7 mouse cellular contexts compared by ENCODE assay signal in genomic region chr3:87910573-87911141, GRCm38 (mm10). TPM values are rescaled to one million over a fixed set of nuclear protein-coding genes. Genes with fewer than 3 reads are reported as not detected.
DNase-seq lines count a peak whose midpoint lies in the region; ATAC-seq and TF ChIP-seq lines count a peak whose summit lies in the region.

No protein-coding gene starts in this region.

- peak overlapping the region; percentile 62 for H3K4me2 ChIP-seq in hindbrain, embryonic 16.5 days (ENCODE audit: low read length)
- peak overlapping the region; percentile 45 for H3K4me2 ChIP-seq in limb, embryonic 11.5 days (ENCODE audit: low read depth, severe bottlenecking)
- H3K4me2 ChIP-seq in midbrain, embryonic 12.5 days (replicated peaks) = peak overlapping the region; percentile 66
- peak overlapping the region; percentile 55 for H3K4me2 ChIP-seq in stomach, embryonic 14.5 days (replicated peaks; ENCODE audit: low read depth, low read length)

- H3K4me1 ChIP-seq in hindbrain, embryonic 16.5 days (ENCODE audit: control insufficient read depth, insufficient read depth, low read depth, low read length) = peaks cover 32% of the 10 kb centered on the region
- peaks cover 28% of the 10 kb centered on the region for H3K4me1 ChIP-seq in limb, embryonic 11.5 days (ENCODE audit: control insufficient read depth, insufficient read depth, low read length)
- peaks cover 44% of the 10 kb centered on the region for H3K4me1 ChIP-seq in midbrain, embryonic 12.5 days
- peaks cover 34% of the 10 kb centered on the region for H3K4me1 ChIP-seq in stomach, embryonic 14.5 days (ENCODE audit: control insufficient read depth, insufficient read depth, low read length)

- no peaks in the 10 kb centered on the region for H3K9me3 ChIP-seq in hindbrain, embryonic 16.5 days (ENCODE audit: control insufficient read depth, low read length)
- H3K9me3 ChIP-seq in limb, embryonic 11.5 days (ENCODE audit: control insufficient read depth, low read length) = no peaks in the 10 kb centered on the region
- no peaks in the 10 kb centered on the region for H3K9me3 ChIP-seq in midbrain, embryonic 12.5 days
- H3K9me3 ChIP-seq in stomach, embryonic 14.5 days (ENCODE audit: control insufficient read depth, low read depth, low read length) = no peaks in the 10 kb centered on the region

- peak overlapping the region; percentile 100 for H3K27ac ChIP-seq in gastrocnemius, adult 2 months
- H3K27ac ChIP-seq in hindbrain, embryonic 16.5 days (ENCODE audit: low read depth, low read length) = peak overlapping the region; percentile 69
- H3K27ac ChIP-seq in limb, embryonic 11.5 days (replicated peaks; ENCODE audit: low read depth, low read length) = peak overlapping the region; percentile 72
- peak overlapping the region; percentile 83 for H3K27ac ChIP-seq in midbrain, embryonic 12.5 days (replicated peaks)
- H3K27ac ChIP-seq in stomach, embryonic 14.5 days (ENCODE audit: low read length) = peak overlapping the region; percentile 86

- H3K4me3 ChIP-seq in gastrocnemius, adult 2 months = peak overlapping the region; percentile 79
- H3K4me3 ChIP-seq in hindbrain, embryonic 16.5 days (ENCODE audit: low read length) = peak overlapping the region; percentile 33
- H3K4me3 ChIP-seq in limb, embryonic 11.5 days (ENCODE audit: low read depth, low read length) = peak overlapping the region; percentile 26
- peak overlapping the region; percentile 46 for H3K4me3 ChIP-seq in midbrain, embryonic 12.5 days
- H3K4me3 ChIP-seq in stomach, embryonic 14.5 days (ENCODE audit: low read depth, low read length) = peak overlapping the region; percentile 28

- ATAC-seq in hindbrain, embryonic 16.5 days = peak; percentile 34; the same call in 1 of the 2 replicates
- peak; percentile 33 for ATAC-seq in limb, embryonic 11.5 days (ENCODE audit: insufficient number of reproducible peaks, low FRiP score, low TSS enrichment, low read depth)
- ATAC-seq in midbrain, embryonic 12.5 days (ENCODE audit: low FRiP score, low read depth) = peak; percentile 29; the same call in 1 of the 2 replicates
- ATAC-seq in stomach, embryonic 14.5 days (ENCODE audit: insufficient number of reproducible peaks, insufficient read depth, low FRiP score, low read depth) = peak; percentile 26; the same call in 1 of the 2 replicates

- no peak for TF ChIP-seq CTCF in gastrocnemius, adult 2 months (IDR thresholded peaks at IDR 0.05)

- DNase-seq in adrenal gland, adult (ENCODE audit: inconsistent age in 2 of 2, low spot score in 1 of 2) = peak; percentile 89 to 95
- peak; percentile 76 to 78 for DNase-seq in cerebellum, postnatal 10 days
- DNase-seq in gastrocnemius, adult 2 months = peak; percentile 85
- DNase-seq in limb, embryonic 11.5 days (ENCODE audit: low spot score) = peak; percentile 88

- no peaks in the 10 kb centered on the region for H3K27me3 ChIP-seq in hindbrain, embryonic 16.5 days (replicated peaks; ENCODE audit: control insufficient read depth, insufficient read depth, low read length)
- no peaks in the 10 kb centered on the region for H3K27me3 ChIP-seq in limb, embryonic 11.5 days (ENCODE audit: control insufficient read depth, insufficient read depth, low read length)
- no peaks in the 10 kb centered on the region for H3K27me3 ChIP-seq in midbrain, embryonic 12.5 days
- H3K27me3 ChIP-seq in stomach, embryonic 14.5 days (ENCODE audit: control insufficient read depth, insufficient read depth, low read length) = no peaks in the 10 kb centered on the region

- WGBS in hindbrain, embryonic 16.5 days = 1% methylated on average over 9 of the region's 12 CpGs
- 6% methylated on average over 12 of the region's 12 CpGs for WGBS in limb, embryonic 11.5 days
- 2% methylated on average over 12 of the region's 12 CpGs for WGBS in midbrain, embryonic 12.5 days
- 6% methylated on average over 12 of the region's 12 CpGs for WGBS in stomach, embryonic 14.5 days

- intact Hi-C loops in gastrocnemius, adult 2 months (cut with DNase I) = no loop called here

- peaks cover 11% of the 10 kb centered on the region for H3K36me3 ChIP-seq in hindbrain, embryonic 16.5 days (ENCODE audit: control insufficient read depth, insufficient read depth, low read length)
- peaks cover 14% of the 10 kb centered on the region; the same call in 1 of the 2 replicates for H3K36me3 ChIP-seq in limb, embryonic 11.5 days (ENCODE audit: control insufficient read depth, insufficient read depth, low read length)
- H3K36me3 ChIP-seq in midbrain, embryonic 12.5 days = peaks cover 28% of the 10 kb centered on the region
- H3K36me3 ChIP-seq in stomach, embryonic 14.5 days (ENCODE audit: control insufficient read depth, insufficient read depth, low read length) = peaks cover 22% of the 10 kb centered on the region

- H3K9ac ChIP-seq in hindbrain, embryonic 16.5 days (ENCODE audit: low read depth, low read length) = peak overlapping the region; percentile 57
- 0 out of 2 replicates have a peak overlapping the region, but pooled peaks have one; percentile 27 for H3K9ac ChIP-seq in limb, embryonic 11.5 days (ENCODE audit: low read length)
- peak overlapping the region; percentile 48 for H3K9ac ChIP-seq in midbrain, embryonic 12.5 days (replicated peaks)
- no peak overlapping the region for H3K9ac ChIP-seq in stomach, embryonic 14.5 days (replicated peaks; ENCODE audit: low read depth, low read length)

RNA-seq across cellular contexts. Expression of gene Hdgf, which starts 4.5 kb away (rescaled TPM):
- total RNA-seq in gastrocnemius, adult 2 months (2021) = 100 to 1,000 TPM; 212 to 228 TPM
- 79.7 and 110 TPM in 2 replicates for polyA plus RNA-seq in hindbrain, embryonic 16.5 days (2015; fragmentation: Nextera tagmentation; extraction: Ambion mirVana)
- polyA plus RNA-seq in limb, embryonic 11.5 days (2014; fragmentation: Nextera tagmentation; extraction: Ambion mirVana) = 305 and 311 TPM in 2 replicates
- polyA plus RNA-seq in midbrain, embryonic 12.5 days (2016; fragmentation: Nextera tagmentation; extraction: Ambion mirVana) = 233 and 243 TPM in 2 replicates
- polyA plus RNA-seq in stomach, embryonic 14.5 days (2014; fragmentation: Nextera tagmentation; extraction: Ambion mirVana) = 119 and 135 TPM in 2 replicates

RNA-seq across cellular contexts. Expression of gene Mrpl24, which starts 8.6 kb away (rescaled TPM):
- total RNA-seq in gastrocnemius, adult 2 months (2021) = 10 to 100 TPM; 44.1 to 50.2 TPM
- polyA plus RNA-seq in hindbrain, embryonic 16.5 days (2015; fragmentation: Nextera tagmentation; extraction: Ambion mirVana) = 48.3 and 49.1 TPM in 2 replicates
- 76.2 and 76.8 TPM in 2 replicates for polyA plus RNA-seq in limb, embryonic 11.5 days (2014; fragmentation: Nextera tagmentation; extraction: Ambion mirVana)
- 73.5 and 77.8 TPM in 2 replicates for polyA plus RNA-seq in midbrain, embryonic 12.5 days (2016; fragmentation: Nextera tagmentation; extraction: Ambion mirVana)
- 73.5 and 75.5 TPM in 2 replicates for polyA plus RNA-seq in stomach, embryonic 14.5 days (2014; fragmentation: Nextera tagmentation; extraction: Ambion mirVana)

RNA-seq across cellular contexts. Expression of gene Isg20l2, which starts 19.5 kb away (rescaled TPM):
- 1 to 10 TPM; 7.6 to 8.1 TPM for total RNA-seq in gastrocnemius, adult 2 months (2021)
- polyA plus RNA-seq in hindbrain, embryonic 16.5 days (2015; fragmentation: Nextera tagmentation; extraction: Ambion mirVana) = 22.7 and 28.9 TPM in 2 replicates
- polyA plus RNA-seq in limb, embryonic 11.5 days (2014; fragmentation: Nextera tagmentation; extraction: Ambion mirVana) = 51.7 and 67.0 TPM in 2 replicates
- 78.7 and 79.0 TPM in 2 replicates for polyA plus RNA-seq in midbrain, embryonic 12.5 days (2016; fragmentation: Nextera tagmentation; extraction: Ambion mirVana)
- polyA plus RNA-seq in stomach, embryonic 14.5 days (2014; fragmentation: Nextera tagmentation; extraction: Ambion mirVana) = 31.9 and 35.4 TPM in 2 replicates

RNA-seq across cellular contexts. Expression of gene Rrnad1, which starts 19.9 kb away (rescaled TPM):
- 1 to 10 TPM; 4.7 to 5.0 TPM for total RNA-seq in gastrocnemius, adult 2 months (2021)
- 20.5 and 24.8 TPM in 2 replicates for polyA plus RNA-seq in hindbrain, embryonic 16.5 days (2015; fragmentation: Nextera tagmentation; extraction: Ambion mirVana)
- polyA plus RNA-seq in limb, embryonic 11.5 days (2014; fragmentation: Nextera tagmentation; extraction: Ambion mirVana) = 17.2 and 19.5 TPM in 2 replicates
- 23.5 and 24.2 TPM in 2 replicates for polyA plus RNA-seq in midbrain, embryonic 12.5 days (2016; fragmentation: Nextera tagmentation; extraction: Ambion mirVana)
- polyA plus RNA-seq in stomach, embryonic 14.5 days (2014; fragmentation: Nextera tagmentation; extraction: Ambion mirVana) = 17.9 and 20.0 TPM in 2 replicates

RNA-seq across cellular contexts. Expression of gene Prcc, which starts 25.2 kb away (rescaled TPM):
- total RNA-seq in gastrocnemius, adult 2 months (2021) = 10 to 100 TPM; 45.5 to 52.8 TPM
- polyA plus RNA-seq in hindbrain, embryonic 16.5 days (2015; fragmentation: Nextera tagmentation; extraction: Ambion mirVana) = 13.9 and 15.9 TPM in 2 replicates
- 24.1 and 24.4 TPM in 2 replicates for polyA plus RNA-seq in limb, embryonic 11.5 days (2014; fragmentation: Nextera tagmentation; extraction: Ambion mirVana)
- polyA plus RNA-seq in midbrain, embryonic 12.5 days (2016; fragmentation: Nextera tagmentation; extraction: Ambion mirVana) = 15.7 and 15.9 TPM in 2 replicates
- polyA plus RNA-seq in stomach, embryonic 14.5 days (2014; fragmentation: Nextera tagmentation; extraction: Ambion mirVana) = 12.9 and 14.1 TPM in 2 replicates

Comparison
In these comparisons a context has a peak if more than half of its experiments do, and no peak if none do; other contexts are left out.
1. Peak in every context shown above with its lines: DNase-seq, ATAC-seq, H3K4me3 ChIP-seq and H3K27ac ChIP-seq.
2. H3K4me3 ChIP-seq: peak in every context shown above with its lines; median percentile 79 in gastrocnemius, adult 2 months; 46 in midbrain, embryonic 12.5 days; 33 in hindbrain, embryonic 16.5 days; 28 in stomach, embryonic 14.5 days; 26 in limb, embryonic 11.5 days.